Mouse (Mus musculus): ENCODE measurements around the gene Spns2. TPM values are rescaled to one million over a fixed set of nuclear protein-coding genes. Genes with fewer than 3 reads are reported as not detected.

Spns2 gene
- polyA plus RNA-seq, 1 experiment from 2014 or later: 9.1 TPM

GRCm38 (mm10) chr11:72428694-72429093 lies 61.0 kb downstream of the Spns2 start:
- 2% methylated on average over 5 of the region's 5 CpGs for WGBS
- Histone ChIP-seq H3K27ac (replicated peaks) (no peak overlapping the region), H3K36me3 (no peaks in the 10 kb centered on the region), H3K9me3 (0 out of 2 replicates have a peak, but pooled peaks cover 3% of the 10 kb centered on the region), H3K9ac (no peak overlapping the region), H3K4me3 (no peak overlapping the region), H3K4me1 (replicated peaks) (no peaks in the 10 kb centered on the region), H3K27me3 (no peaks in the 10 kb centered on the region), H3K4me2 (no peak overlapping the region)
- no peak for ATAC-seq (ENCODE audit: low read depth)

GRCm38 (mm10) chr11:72426884-72427283 lies 62.8 kb downstream of the Spns2 start:
- Histone ChIP-seq H3K4me1 (replicated peaks) (no peaks in the 10 kb centered on the region), H3K4me2 (no peak overlapping the region), H3K36me3 (no peaks in the 10 kb centered on the region), H3K9me3 (0 out of 2 replicates have a peak, but pooled peaks cover 3% of the 10 kb centered on the region), H3K4me3 (no peak overlapping the region), H3K27me3 (no peaks in the 10 kb centered on the region), H3K27ac (replicated peaks) (no peak overlapping the region), H3K9ac (no peak overlapping the region)
- ATAC-seq (ENCODE audit: low read depth): no peak

GRCm38 (mm10) chr11:72425201-72425600 lies 64.5 kb downstream of the Spns2 start:
- Histone ChIP-seq H3K4me3 (no peak overlapping the region), H3K4me2 (no peak overlapping the region), H3K9ac (no peak overlapping the region), H3K27me3 (no peaks in the 10 kb centered on the region), H3K4me1 (replicated peaks) (no peaks in the 10 kb centered on the region), H3K27ac (replicated peaks) (no peak overlapping the region), H3K36me3 (no peaks in the 10 kb centered on the region), H3K9me3 (0 out of 2 replicates have a peak, but pooled peaks cover 3% of the 10 kb centered on the region)
- ATAC-seq (ENCODE audit: low read depth): no peak

GRCm38 (mm10) chr11:72423686-72424085 lies 66.0 kb downstream of the Spns2 start:
- H3K9ac ChIP-seq: no peak overlapping the region
- 90% methylated on average over 4 of the region's 4 CpGs for WGBS
- no peak for ATAC-seq (ENCODE audit: low read depth)

GRCm38 (mm10) chr11:72421518-72422278 lies 68.0 kb downstream of the Spns2 start:
- WGBS: 89% methylated on average over 11 of the region's 11 CpGs

More at GRCm38 (mm10) chr11:72423686-72424085, 66.0 kb downstream of the Spns2 start:
- Histone ChIP-seq H3K9me3 (0 out of 2 replicates have a peak, but pooled peaks cover 3% of the 10 kb centered on the region), H3K27me3 (no peaks in the 10 kb centered on the region), H3K27ac (replicated peaks) (no peak overlapping the region), H3K36me3 (no peaks in the 10 kb centered on the region), H3K4me3 (no peak overlapping the region), H3K4me1 (replicated peaks) (no peaks in the 10 kb centered on the region), H3K4me2 (no peak overlapping the region)

GRCm38 (mm10) chr11:72420460-72421122 lies 69.1 kb downstream of the Spns2 start:
- no peaks in the 10 kb centered on the region for H3K36me3 ChIP-seq
- no peak overlapping the region for H3K27ac ChIP-seq (replicated peaks)
- WGBS: 81% methylated on average over 6 of the region's 6 CpGs

More at GRCm38 (mm10) chr11:72421518-72422278, 68.0 kb downstream of the Spns2 start:
- H3K9ac ChIP-seq: no peak overlapping the region
- H3K9me3 ChIP-seq: 0 out of 2 replicates have a peak, but pooled peaks cover 3% of the 10 kb centered on the region
- no peak overlapping the region for H3K27ac ChIP-seq (replicated peaks)
- no peak overlapping the region for H3K4me2 ChIP-seq
- H3K36me3 ChIP-seq: no peaks in the 10 kb centered on the region
- H3K27me3 ChIP-seq: no peaks in the 10 kb centered on the region
- ATAC-seq (ENCODE audit: low read depth): no peak
- H3K4me3 ChIP-seq: no peak overlapping the region
- H3K4me1 ChIP-seq (replicated peaks): peaks cover 10% of the 10 kb centered on the region

GRCm38 (mm10) chr11:72419006-72419405 lies 70.7 kb downstream of the Spns2 start:
- Histone ChIP-seq H3K4me2 (no peak overlapping the region), H3K27me3 (no peaks in the 10 kb centered on the region), H3K36me3 (no peaks in the 10 kb centered on the region), H3K27ac (replicated peaks) (no peak overlapping the region), H3K9me3 (no peaks in the 10 kb centered on the region), H3K4me1 (replicated peaks) (peaks cover 10% of the 10 kb centered on the region), H3K9ac (no peak overlapping the region), H3K4me3 (no peak overlapping the region)
- no peak for ATAC-seq (ENCODE audit: low read depth)
- 89% methylated on average over 6 of the region's 6 CpGs for WGBS

More at GRCm38 (mm10) chr11:72420460-72421122, 69.1 kb downstream of the Spns2 start:
- Histone ChIP-seq H3K9me3 (0 out of 2 replicates have a peak, but pooled peaks cover 3% of the 10 kb centered on the region), H3K4me1 (replicated peaks) (peaks cover 10% of the 10 kb centered on the region), H3K27me3 (no peaks in the 10 kb centered on the region), H3K4me2 (no peak overlapping the region), H3K4me3 (no peak overlapping the region), H3K9ac (no peak overlapping the region)
- ATAC-seq (ENCODE audit: low read depth): no peak

- H3K36me3 ChIP-seq: no peaks in the 10 kb centered on the region
- no peak for ATAC-seq (ENCODE audit: low read depth)
- no peaks in the 10 kb centered on the region for H3K9me3 ChIP-seq
- H3K9ac ChIP-seq: no peak overlapping the region
- no peak overlapping the region for H3K4me3 ChIP-seq
- WGBS: 45% methylated on average over 8 of the region's 8 CpGs
- 0 out of 2 replicates have a peak, but pooled peaks cover under 1% of the 10 kb centered on the region for H3K27me3 ChIP-seq
- no peak overlapping the region for H3K4me2 ChIP-seq
- H3K4me1 ChIP-seq (replicated peaks): peaks cover 10% of the 10 kb centered on the region
- no peak overlapping the region for H3K27ac ChIP-seq (replicated peaks)
Measured at GRCm38 (mm10) chr11:72418227-72418626, 71.5 kb downstream of the Spns2 start.

- Histone ChIP-seq H3K9me3 (no peaks in the 10 kb centered on the region), H3K27ac (replicated peaks) (no peak overlapping the region)
- WGBS: 4% methylated on average over 4 of the region's 4 CpGs
Measured at GRCm38 (mm10) chr11:72417376-72417775, 72.3 kb downstream of the Spns2 start.

GRCm38 (mm10) chr11:72416666-72417065 lies 73.0 kb downstream of the Spns2 start:
- Histone ChIP-seq H3K4me1 (replicated peaks) (peaks cover 12% of the 10 kb centered on the region), H3K9ac (no peak overlapping the region), H3K36me3 (no peaks in the 10 kb centered on the region), H3K4me2 (no peak overlapping the region), H3K4me3 (no peak overlapping the region), H3K27me3 (peaks cover 16% of the 10 kb centered on the region), H3K9me3 (no peaks in the 10 kb centered on the region), H3K27ac (replicated peaks) (no peak overlapping the region)
- no peak for ATAC-seq (ENCODE audit: low read depth)
- WGBS: 94% methylated on average over 5 of the region's 5 CpGs

More at GRCm38 (mm10) chr11:72417376-72417775, 72.3 kb downstream of the Spns2 start:
- Histone ChIP-seq H3K9ac (no peak overlapping the region), H3K4me1 (replicated peaks) (peaks cover 10% of the 10 kb centered on the region), H3K4me2 (no peak overlapping the region), H3K4me3 (no peak overlapping the region), H3K36me3 (no peaks in the 10 kb centered on the region), H3K27me3 (peaks cover 9% of the 10 kb centered on the region)
- ATAC-seq (ENCODE audit: low read depth): no peak

- Histone ChIP-seq H3K27ac (replicated peaks) (no peak overlapping the region), H3K4me1 (replicated peaks) (peaks cover 26% of the 10 kb centered on the region), H3K9me3 (no peaks in the 10 kb centered on the region), H3K9ac (no peak overlapping the region), H3K4me2 (no peak overlapping the region), H3K27me3 (peaks cover 30% of the 10 kb centered on the region), H3K36me3 (no peaks in the 10 kb centered on the region), H3K4me3 (no peak overlapping the region)
- WGBS: 83% methylated on average over 8 of the region's 8 CpGs
- no peak for ATAC-seq (ENCODE audit: low read depth)
Measured at GRCm38 (mm10) chr11:72415155-72415554, 74.5 kb downstream of the Spns2 start.

- H3K4me1 ChIP-seq (replicated peaks): peaks cover 26% of the 10 kb centered on the region
- H3K27ac ChIP-seq (replicated peaks): no peak overlapping the region
- no peak overlapping the region for H3K4me3 ChIP-seq
- peaks cover 43% of the 10 kb centered on the region for H3K27me3 ChIP-seq
- no peak overlapping the region for H3K4me2 ChIP-seq
- 69% methylated on average over 5 of the region's 5 CpGs for WGBS
- H3K9ac ChIP-seq: no peak overlapping the region
- no peaks in the 10 kb centered on the region for H3K36me3 ChIP-seq
- no peaks in the 10 kb centered on the region for H3K9me3 ChIP-seq
- no peak for ATAC-seq (ENCODE audit: low read depth)
Measured at GRCm38 (mm10) chr11:72413601-72414190, 76.0 kb downstream of the Spns2 start.
